Mouse (Mus musculus) small intestine, adult 2 months (tissue): ENCODE measurements around the gene E330009J07Rik. TPM values are rescaled to one million over a fixed set of nuclear protein-coding genes. Genes with fewer than 3 reads are reported as not detected.

Experiments used
- H3K27ac ChIP-seq: fragments of 200-500 bp; 2 replicates; pipeline ENCODE4 v1.5.1; 2012; ENCODE audit warnings: low read depth, low read length, control low read depth, inconsistent platforms; ENCODE audit not compliant: insufficient read depth
- H3K27me3 ChIP-seq: fragments of 200-500 bp; 2 replicates; pipeline ENCODE4 v1.6.1; 2012; ENCODE audit warnings: mild to moderate bottlenecking, moderate library complexity, low read length, inconsistent platforms; ENCODE audit not compliant: control insufficient read depth, insufficient read depth
- H3K36me3 ChIP-seq: fragments of 200-500 bp; 2 replicates; pipeline ENCODE4 v1.6.1; 2012; ENCODE audit warnings: mild to moderate bottlenecking, low read length, control low read depth, inconsistent platforms; ENCODE audit not compliant: control insufficient read depth, insufficient read depth
- H3K4me1 ChIP-seq: fragments of 200-500 bp; 2 replicates; pipeline ENCODE4 v1.6.1; 2012; ENCODE audit warnings: low read length, inconsistent platforms, mixed read lengths; ENCODE audit not compliant: control insufficient read depth, insufficient read depth, insufficient read length
- H3K4me3 ChIP-seq: fragments of 200-500 bp; 2 replicates; pipeline ENCODE4 v1.5.1; 2012; ENCODE audit warnings: low read depth, mild to moderate bottlenecking, control low read depth, inconsistent platforms, low read length, moderate library complexity
- CTCF ChIP-seq: fragments of 200-500 bp; IDR thresholded peaks from 2 replicates; pipeline ENCODE4 v1.5.1; 2012; ENCODE audit warnings: low read depth, mild to moderate bottlenecking, control low read depth, inconsistent platforms, low read length, moderate library complexity, mixed read lengths; ENCODE audit not compliant: insufficient replicate concordance, insufficient read length; ENCODE audit errors: extremely low read depth
- POLR2A ChIP-seq: fragments of 200-500 bp; IDR thresholded peaks from 2 replicates; pipeline ENCODE4 v1.6.1; 2012; ENCODE audit warnings: low read depth, mild to moderate bottlenecking, control low read depth, inconsistent platforms, low read length, moderate library complexity
- whole genome bisulfite sequencing: fragments of 180-500 bp; shearing (Covaris S2); methylation state at CpG from one replicate; pipeline ENCODE4 v1.1.7; 2018; 5-methylcytosine and 5-hydroxymethylcytosine counted together
- polyA plus RNA-seq: library from polyadenylated mRNA; depleted of rRNA; stranded (reverse); fragments of >200 nt; gene quantifications from 2 replicates; pipeline ENCODE4 v1.2.3, GENCODE M21; 2012

E330009J07Rik gene
- polyA plus RNA-seq, 1 experiment, result 2.9 TPM

DNA sequence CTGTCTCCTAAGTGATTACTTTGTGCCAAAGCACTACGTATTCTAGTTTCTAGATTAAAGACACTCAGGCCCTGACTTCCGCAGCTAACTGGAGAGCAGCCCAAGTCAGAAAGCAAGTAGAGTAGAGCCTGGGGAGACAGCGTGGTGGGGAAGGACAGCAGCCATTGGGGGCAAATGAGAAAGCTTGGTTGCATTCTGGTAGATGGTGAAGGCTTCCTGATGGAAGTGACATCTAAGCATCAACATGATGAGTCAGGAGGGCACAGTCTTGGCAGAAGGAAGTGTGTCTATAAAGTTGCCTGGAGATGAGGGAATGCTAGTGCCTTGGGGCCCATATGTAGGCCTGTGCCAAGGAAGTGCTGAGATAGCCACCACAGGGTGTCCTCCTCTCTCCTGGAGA lies 22.4 kb downstream of the E330009J07Rik start:
- WGBS, result 92% methylated on average over 3 of the region's 3 CpGs
- no peaks in the 10 kb centered on the region for H3K27me3 ChIP-seq

DNA sequence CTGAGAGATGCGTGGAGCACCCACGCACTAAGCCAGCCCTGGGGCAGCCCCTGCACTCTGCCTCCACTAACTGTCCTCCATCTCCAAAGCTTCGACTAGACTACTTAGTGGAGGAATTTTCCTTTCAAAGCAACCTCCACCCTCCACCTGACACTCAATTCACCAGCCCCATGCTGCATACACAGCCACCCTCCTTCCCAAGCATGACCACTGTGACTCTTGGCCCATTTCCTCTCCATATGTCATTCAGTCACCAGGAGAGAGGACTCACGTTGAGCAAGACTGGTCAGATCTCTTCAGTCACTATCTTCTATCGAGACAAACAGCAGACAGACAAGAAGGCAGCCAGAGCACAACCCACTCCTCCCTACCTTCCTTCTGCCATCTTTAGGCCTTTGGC lies 22.9 kb downstream of the E330009J07Rik start:
- H3K4me3 ChIP-seq, result no peak overlapping the region
- H3K4me1 ChIP-seq, result no peaks in the 10 kb centered on the region
- no peak overlapping the region for H3K27ac ChIP-seq
- 81% methylated on average over 5 of the region's 5 CpGs for WGBS
- TF ChIP-seq POLR2A, result no peak
- no peak for TF ChIP-seq CTCF
- H3K27me3 ChIP-seq, result no peaks in the 10 kb centered on the region
- H3K36me3 ChIP-seq, result peaks cover 3% of the 10 kb centered on the region

More for the DNA sequence above, 22.4 kb downstream of the E330009J07Rik start:
- peaks cover 5% of the 10 kb centered on the region for H3K36me3 ChIP-seq
- no peak overlapping the region for H3K27ac ChIP-seq
- TF ChIP-seq POLR2A, result no peak
- no peak for TF ChIP-seq CTCF
- H3K4me1 ChIP-seq, result no peaks in the 10 kb centered on the region
- no peak overlapping the region for H3K4me3 ChIP-seq

DNA sequence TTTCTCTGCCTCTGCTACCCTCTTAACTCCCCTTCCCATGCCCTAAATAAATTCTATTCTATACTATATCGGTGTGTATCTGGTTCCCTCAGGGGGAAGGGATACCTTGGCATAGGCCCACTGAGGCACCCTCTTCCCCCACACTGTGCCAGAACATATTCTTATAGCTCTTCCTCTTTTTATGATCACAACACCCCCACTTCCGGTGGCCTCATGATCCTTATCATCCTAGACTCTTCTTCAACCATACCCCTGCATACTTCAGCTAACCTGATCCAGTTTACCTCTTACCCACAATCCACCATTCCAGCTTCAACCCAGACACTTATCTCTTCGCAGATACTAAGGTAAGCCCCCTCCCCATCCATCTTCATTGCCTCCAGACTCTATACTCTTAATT lies 24.9 kb downstream of the E330009J07Rik start:
- no peak for TF ChIP-seq CTCF
- no peak for TF ChIP-seq POLR2A
- Histone ChIP-seq H3K27me3 (no peaks in the 10 kb centered on the region), H3K27ac (no peak overlapping the region), H3K36me3 (peaks cover 13% of the 10 kb centered on the region), H3K4me1 (no peaks in the 10 kb centered on the region), H3K4me3 (no peak overlapping the region)
- 85% methylated on average over 3 of the region's 3 CpGs for WGBS

DNA sequence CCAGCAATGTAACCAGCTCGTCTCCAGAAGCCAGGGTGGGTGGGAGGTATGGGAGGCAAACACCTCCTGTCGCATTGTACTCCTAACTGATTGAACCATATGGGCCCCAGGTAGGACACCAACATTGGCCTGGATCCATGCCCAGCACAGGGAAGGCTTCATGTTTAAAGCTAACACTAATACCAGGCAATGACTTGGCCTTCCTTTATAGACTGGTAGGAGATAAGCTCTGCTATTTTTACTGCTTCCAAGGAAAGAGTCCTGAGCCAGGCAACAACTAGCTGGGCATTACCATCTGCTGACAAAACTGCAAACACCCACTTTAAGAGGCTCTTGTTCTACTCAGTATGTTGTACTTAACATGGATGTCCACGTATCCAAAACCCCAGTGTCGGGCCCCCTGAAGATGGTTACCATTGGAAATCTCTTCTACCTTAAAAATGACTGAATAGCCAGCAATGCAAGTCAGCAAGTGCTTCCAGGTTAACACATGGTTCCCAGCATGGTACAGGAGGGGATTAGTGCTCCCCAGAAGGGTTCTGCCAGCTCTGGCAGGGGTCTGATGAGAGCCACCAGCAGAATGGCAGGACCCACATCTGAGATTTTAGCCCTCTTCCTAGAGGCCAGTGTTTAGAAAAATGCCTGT lies 32.2 kb downstream of the E330009J07Rik start:
- H3K27ac ChIP-seq, result no peak overlapping the region
- TF ChIP-seq CTCF (no peak), POLR2A (no peak)
- WGBS, result 46% methylated on average over 4 of the region's 4 CpGs

DNA sequence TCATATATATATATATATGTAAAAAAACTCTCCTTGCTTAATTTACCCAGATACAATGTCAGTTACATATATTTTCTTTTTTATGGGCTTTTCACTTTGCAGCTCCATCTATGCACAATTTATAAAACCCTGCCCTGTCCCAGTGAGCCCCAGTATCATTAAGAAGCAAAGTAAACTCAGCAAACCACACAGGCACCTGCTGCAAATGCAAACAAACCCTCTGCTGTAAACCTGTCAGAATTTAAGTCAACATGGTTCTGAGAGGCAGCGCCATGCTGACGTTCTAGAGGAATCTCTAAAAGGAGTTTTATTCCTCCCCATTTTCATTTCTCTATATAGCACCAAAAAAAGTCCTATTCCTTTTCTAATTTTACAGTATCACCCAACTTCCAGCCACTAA lies 33.9 kb downstream of the E330009J07Rik start:
- TF ChIP-seq CTCF (no peak), POLR2A (no peak)
- H3K4me3 ChIP-seq, result no peak overlapping the region
- peaks cover under 1% of the 10 kb centered on the region; the same call in 1 of the 2 replicates for H3K4me1 ChIP-seq
- H3K27ac ChIP-seq, result no peak overlapping the region
- 29% methylated on average over 2 of the region's 2 CpGs for WGBS
- no peaks in the 10 kb centered on the region for H3K27me3 ChIP-seq
- H3K36me3 ChIP-seq, result peaks cover 29% of the 10 kb centered on the region

More for the DNA sequence above, 32.2 kb downstream of the E330009J07Rik start:
- peaks cover 28% of the 10 kb centered on the region for H3K36me3 ChIP-seq
- H3K4me3 ChIP-seq, result no peak overlapping the region
- no peaks in the 10 kb centered on the region for H3K4me1 ChIP-seq
- no peaks in the 10 kb centered on the region for H3K27me3 ChIP-seq

DNA sequence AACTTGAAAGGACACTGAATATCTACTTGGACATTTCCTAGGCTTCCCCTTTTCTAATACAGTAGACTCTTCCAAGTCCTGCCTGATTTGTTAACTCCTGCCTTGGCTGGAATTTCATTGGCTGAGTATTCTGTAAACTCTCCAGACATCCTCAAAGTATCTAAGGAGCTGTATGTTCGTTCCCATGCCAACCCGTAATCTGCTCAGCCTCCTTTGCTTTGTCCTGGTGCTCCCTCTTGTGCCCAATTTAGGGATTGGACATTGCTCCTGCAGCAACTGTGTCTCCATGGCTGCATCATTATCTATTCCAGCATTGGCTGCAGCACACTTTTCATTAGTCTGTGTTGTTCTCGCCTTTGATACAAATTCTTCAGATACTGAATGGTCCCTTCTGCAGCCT lies 42.7 kb downstream of the E330009J07Rik start:
- WGBS, result 41% methylated on average over 3 of the region's 3 CpGs
- no peak overlapping the region for H3K4me3 ChIP-seq
- no peaks in the 10 kb centered on the region for H3K27me3 ChIP-seq
- TF ChIP-seq CTCF, result peak; percentile 47; the same call in 1 of the 2 replicates
- no peak for TF ChIP-seq POLR2A
- peaks cover 14% of the 10 kb centered on the region for H3K36me3 ChIP-seq
- no peak overlapping the region for H3K27ac ChIP-seq
- peaks cover 2% of the 10 kb centered on the region; the same call in 1 of the 2 replicates for H3K4me1 ChIP-seq

DNA sequence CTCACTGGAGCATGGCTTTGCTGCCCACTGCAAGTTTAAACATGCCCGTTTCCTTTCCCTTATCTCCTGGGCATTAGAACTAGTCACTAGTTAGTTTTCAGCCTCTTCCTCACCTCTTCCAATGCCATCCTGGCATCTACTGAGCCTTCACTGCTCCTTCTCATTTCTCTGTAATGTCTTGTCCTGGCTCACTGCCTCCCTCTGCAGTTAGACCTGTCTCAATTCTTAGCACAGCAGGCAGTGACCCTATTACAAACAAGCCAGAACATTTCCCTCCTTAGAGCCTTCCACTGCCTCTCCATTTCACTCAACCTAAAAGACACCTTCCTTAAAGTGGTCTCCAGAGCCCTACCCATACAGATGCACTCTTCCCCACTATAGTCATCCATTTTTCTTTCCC lies 45.0 kb downstream of the E330009J07Rik start:
- no peaks in the 10 kb centered on the region for H3K27me3 ChIP-seq
- WGBS, result 85% methylated on average over 1 of the region's 1 CpGs

More for the DNA sequence above, 45.0 kb downstream of the E330009J07Rik start:
- Histone ChIP-seq H3K36me3 (peaks cover 8% of the 10 kb centered on the region; the same call in 1 of the 2 replicates), H3K27ac (no peak overlapping the region), H3K4me3 (no peak overlapping the region), H3K4me1 (no peaks in the 10 kb centered on the region)
- TF ChIP-seq CTCF (no peak), POLR2A (no peak)
